Mouse (Mus musculus): ENCODE data around the gene Dcst2. TPM values are rescaled to one million over a fixed set of nuclear protein-coding genes. Genes with fewer than 3 reads are reported as not detected.

Dcst2 gene
- polyA plus RNA-seq, 2 experiments = 0.03 to 0.04 TPM

DNA sequence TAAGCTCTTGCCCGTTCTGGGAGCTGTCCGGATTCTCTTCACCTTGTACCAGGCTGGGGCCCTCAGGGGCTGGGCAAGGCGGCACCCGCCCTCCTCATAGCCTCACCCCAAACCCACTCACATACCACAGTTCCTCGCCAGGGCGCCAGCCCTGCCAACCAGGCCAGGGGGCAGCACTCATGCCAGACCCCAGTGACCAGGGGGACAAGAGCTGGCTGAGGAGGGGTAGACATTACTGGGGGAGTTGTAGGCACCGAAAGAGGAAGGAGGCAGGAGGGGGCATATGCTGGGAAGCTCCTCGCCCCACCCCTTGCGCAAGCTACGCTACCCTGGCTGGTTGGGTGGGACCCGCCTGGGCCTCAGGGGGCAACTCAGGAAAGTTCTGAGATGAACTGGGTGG lies 25.9 kb downstream of the Dcst2 start:
- DNase-seq (ENCODE audit: low read depth in 3 of 3, low spot score in 3 of 3) = no peak
- Histone ChIP-seq H3K4me2 (ENCODE audit: low read depth) (no peak overlapping the region), H3K9ac (replicated peaks) (no peak overlapping the region), H3K9me3 (ENCODE audit: control insufficient read depth, low read length) (no peaks in the 10 kb centered on the region), H3K36me3 (replicated peaks; ENCODE audit: control insufficient read depth, insufficient read depth, low read depth) (no peaks in the 10 kb centered on the region), H3K27me3 (ENCODE audit: control insufficient read depth, insufficient read depth, low read length) (peaks cover 13% of the 10 kb centered on the region), H3K27ac (no peak overlapping the region), H3K4me3 (ENCODE audit: insufficient read depth in 1 of 2, low read depth in 2 of 2, low read length in 2 of 2) (no peak overlapping the region), H3K4me1 (replicated peaks; ENCODE audit: control insufficient read depth in 2 of 2, insufficient read depth in 2 of 2, low read length in 1 of 2) (peaks cover 0 to 12% of the 10 kb centered on the region in 2 experiments; a peak in 2 of 4 replicates)
- WGBS (ENCODE audit: insufficient replicate concordance) = 55% methylated on average over 11 of the region's 11 CpGs
- TF ChIP-seq CTCF (IDR thresholded peaks at IDR 0.05; ENCODE audit: low read depth) (no peak), EP300 (IDR thresholded peaks at IDR 0.05; ENCODE audit: low read depth) (no peak)
- no peak for ATAC-seq (ENCODE audit: insufficient read depth)

DNA sequence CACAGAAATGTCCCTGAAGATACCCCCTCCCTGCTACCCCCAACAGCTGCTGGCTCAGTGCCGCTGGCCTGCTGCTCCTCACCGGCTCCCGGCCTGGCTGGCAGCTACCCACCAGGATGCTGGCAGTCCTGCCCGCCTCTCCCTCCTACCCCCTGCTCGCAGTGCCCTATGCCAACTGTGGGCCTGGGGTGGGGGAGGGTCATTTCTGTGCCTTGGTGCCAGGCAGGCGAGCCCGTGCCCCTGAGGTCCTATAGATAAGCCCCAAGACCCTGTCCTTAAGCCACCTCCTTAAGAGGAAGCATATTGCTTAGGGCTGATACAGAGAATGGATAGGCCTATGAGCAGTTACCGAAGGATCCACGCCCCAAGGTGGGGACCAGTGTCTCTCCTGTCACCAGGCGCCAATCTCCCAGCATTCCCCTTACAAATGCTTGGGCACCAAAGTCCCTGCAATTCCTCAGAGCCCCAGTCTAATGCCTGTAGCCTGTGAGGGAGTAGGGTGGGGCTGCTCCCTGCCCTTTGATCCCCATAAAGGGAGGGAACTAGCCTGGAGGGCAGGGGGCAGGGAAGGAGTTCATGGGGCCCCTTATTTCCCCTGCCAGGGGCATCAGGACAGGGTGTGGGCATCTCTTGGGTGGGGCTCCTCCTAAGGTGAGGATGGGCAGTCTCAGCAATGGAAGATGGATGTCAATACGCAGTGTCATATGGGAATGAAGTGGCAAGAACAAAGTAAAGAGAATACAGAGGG lies 26.5 kb downstream of the Dcst2 start:
- H3K4me3 ChIP-seq (ENCODE audit: insufficient read depth in 1 of 2, low read depth in 2 of 2, low read length in 2 of 2) = no peak overlapping the region
- no peak for DNase-seq (ENCODE audit: low read depth in 3 of 3, low spot score in 3 of 3)
- 42% methylated on average over 11 of the region's 11 CpGs for WGBS (ENCODE audit: insufficient replicate concordance)
- peaks cover 17% of the 10 kb centered on the region for H3K27me3 ChIP-seq (ENCODE audit: control insufficient read depth, insufficient read depth, low read length)
- no peak overlapping the region; the same call in 1 of the 2 replicates for H3K4me2 ChIP-seq (ENCODE audit: low read depth)
- H3K36me3 ChIP-seq (replicated peaks; ENCODE audit: control insufficient read depth, insufficient read depth, low read depth) = no peaks in the 10 kb centered on the region
- no peak for TF ChIP-seq CTCF (IDR thresholded peaks at IDR 0.05; ENCODE audit: low read depth)
- TF ChIP-seq EP300 (IDR thresholded peaks at IDR 0.05; ENCODE audit: low read depth) = no peak
- no peak for ATAC-seq (ENCODE audit: insufficient read depth)
- H3K9me3 ChIP-seq (ENCODE audit: control insufficient read depth, low read length) = no peaks in the 10 kb centered on the region
- no peak overlapping the region for H3K9ac ChIP-seq (replicated peaks)
- no peak overlapping the region for H3K27ac ChIP-seq
- H3K4me1 ChIP-seq (replicated peaks; ENCODE audit: control insufficient read depth in 2 of 2, insufficient read depth in 2 of 2, low read length in 1 of 2) = peaks cover 0 to 12% of the 10 kb centered on the region in 2 experiments; a peak in 2 of 4 replicates

GRCm38 (mm10) chr3:89388901-89389740 lies 27.3 kb downstream of the Dcst2 start:
- Histone ChIP-seq H3K9ac (replicated peaks) (no peak overlapping the region), H3K36me3 (replicated peaks; ENCODE audit: control insufficient read depth, insufficient read depth, low read depth) (no peaks in the 10 kb centered on the region), H3K27me3 (ENCODE audit: control insufficient read depth, insufficient read depth, low read length) (peaks cover 17% of the 10 kb centered on the region), H3K9me3 (ENCODE audit: control insufficient read depth, low read length) (no peaks in the 10 kb centered on the region), H3K4me2 (ENCODE audit: low read depth) (no peak overlapping the region), H3K4me1 (replicated peaks; ENCODE audit: control insufficient read depth in 2 of 2, insufficient read depth in 2 of 2, low read length in 1 of 2) (peaks cover 2 to 14% of the 10 kb centered on the region in 2 experiments; a peak in 2 of 4 replicates), H3K4me3 (ENCODE audit: insufficient read depth in 1 of 2, low read depth in 2 of 2, low read length in 2 of 2) (no peak overlapping the region), H3K27ac (no peak overlapping the region)
- TF ChIP-seq CTCF (IDR thresholded peaks at IDR 0.05; ENCODE audit: low read depth) (no peak), EP300 (IDR thresholded peaks at IDR 0.05; ENCODE audit: low read depth) (no peak)
- no peak for DNase-seq (ENCODE audit: low read depth in 3 of 3, low spot score in 3 of 3)
- 24% methylated on average over 6 of the region's 6 CpGs for WGBS (ENCODE audit: insufficient replicate concordance)
- no peak for ATAC-seq (ENCODE audit: insufficient read depth)

GRCm38 (mm10) chr3:89390111-89390515 lies 28.3 kb downstream of the Dcst2 start:
- H3K9ac ChIP-seq (replicated peaks) = no peak overlapping the region

More at GRCm38 (mm10) chr3:89390111-89390515, 28.3 kb downstream of the Dcst2 start:
- TF ChIP-seq CTCF (IDR thresholded peaks at IDR 0.05; ENCODE audit: low read depth) (no peak), EP300 (IDR thresholded peaks at IDR 0.05; ENCODE audit: low read depth) (no peak)
- Histone ChIP-seq H3K27ac (no peak overlapping the region), H3K4me1 (replicated peaks; ENCODE audit: control insufficient read depth in 2 of 2, insufficient read depth in 2 of 2, low read length in 1 of 2) (peaks cover 4 to 16% of the 10 kb centered on the region in 2 experiments), H3K4me3 (ENCODE audit: insufficient read depth in 1 of 2, low read depth in 2 of 2, low read length in 2 of 2) (no peak overlapping the region), H3K9me3 (ENCODE audit: control insufficient read depth, low read length) (no peaks in the 10 kb centered on the region), H3K36me3 (replicated peaks; ENCODE audit: control insufficient read depth, insufficient read depth, low read depth) (no peaks in the 10 kb centered on the region), H3K4me2 (ENCODE audit: low read depth) (0 out of 2 replicates have a peak overlapping the region, but pooled peaks have one; percentile 7), H3K27me3 (ENCODE audit: control insufficient read depth, insufficient read depth, low read length) (peaks cover 19% of the 10 kb centered on the region)
- ATAC-seq (ENCODE audit: insufficient read depth) (no peak), DNase-seq (ENCODE audit: low read depth in 3 of 3, low spot score in 3 of 3) (no peak)
- 55% methylated on average over 5 of the region's 5 CpGs for WGBS (ENCODE audit: insufficient replicate concordance)

Measured in liver, embryonic 14.5 days (tissue).